Mouse (Mus musculus) kidney, embryonic 16.5 days (tissue): ENCODE data around the gene Myo19. TPM values are rescaled to one million over a fixed set of nuclear protein-coding genes. Genes with fewer than 3 reads are reported as not detected.

Experiments
- ATAC-seq: fragments of 200-750 bp; cut with Nextera tagmentation; 2 replicates; pipeline ENCODE4 v1.8.0; 2017; ENCODE audit warnings: moderate TSS enrichment; ENCODE audit not compliant: low FRiP score, low TSS enrichment
- H3K27ac ChIP-seq: fragments of 300-500 bp; sonication (generic); 2 replicates; pipeline ENCODE4 v1.5.1; 2014; ENCODE audit warnings: low read length
- H3K27me3 ChIP-seq: fragments of 300-500 bp; sonication (generic); 2 replicates; pipeline ENCODE4 v1.6.1; 2014; ENCODE audit warnings: low read length, control low read depth, mixed read lengths; ENCODE audit not compliant: insufficient read depth
- H3K36me3 ChIP-seq: fragments of 300-500 bp; sonication (generic); 2 replicates; pipeline ENCODE4 v1.6.1; 2014; ENCODE audit warnings: low read length, control low read depth, mixed read lengths; ENCODE audit not compliant: insufficient read depth
- H3K4me1 ChIP-seq: fragments of 300-500 bp; sonication (generic); 2 replicates; pipeline ENCODE4 v1.6.1; 2014; ENCODE audit warnings: low read length, control low read depth, mixed read lengths; ENCODE audit not compliant: insufficient read depth
- H3K4me2 ChIP-seq: fragments of 300-500 bp; sonication (generic); replicated peaks from 2 replicates; pipeline ENCODE4 v1.6.1; 2014; ENCODE audit warnings: low read depth, low read length
- H3K4me3 ChIP-seq: fragments of 300-500 bp; sonication (generic); 2 replicates; pipeline ENCODE4 v1.5.1; 2014; ENCODE audit warnings: mild to moderate bottlenecking, low read length
- H3K9ac ChIP-seq: fragments of 300-500 bp; sonication (generic); replicated peaks from 2 replicates; pipeline ENCODE4 v1.6.1; 2014; ENCODE audit warnings: low read length
- H3K9me3 ChIP-seq: fragments of 300-500 bp; sonication (generic); 2 replicates; pipeline ENCODE4 v1.6.1; 2016; ENCODE audit warnings: low read length, control low read depth
- WGBS: fragments of 180-500 bp; shearing (Covaris S2); extraction: QIAGEN DNeasy Blood & Tissue Kit; methylation state at CpG from one replicate; pipeline ENCODE4 v1.1.7; 2014; 5-methylcytosine and 5-hydroxymethylcytosine counted together
- polyA plus RNA-seq: library from polyadenylated mRNA; unstranded; fragments of >200 nt; fragmentation: Nextera tagmentation; extraction: Ambion mirVana; gene quantifications from 2 replicates; pipeline ENCODE4 v1.2.1, GENCODE M21; 2015

Gene Myo19
- 11.8 and 13.9 TPM in 2 replicates for polyA plus RNA-seq

DNA sequence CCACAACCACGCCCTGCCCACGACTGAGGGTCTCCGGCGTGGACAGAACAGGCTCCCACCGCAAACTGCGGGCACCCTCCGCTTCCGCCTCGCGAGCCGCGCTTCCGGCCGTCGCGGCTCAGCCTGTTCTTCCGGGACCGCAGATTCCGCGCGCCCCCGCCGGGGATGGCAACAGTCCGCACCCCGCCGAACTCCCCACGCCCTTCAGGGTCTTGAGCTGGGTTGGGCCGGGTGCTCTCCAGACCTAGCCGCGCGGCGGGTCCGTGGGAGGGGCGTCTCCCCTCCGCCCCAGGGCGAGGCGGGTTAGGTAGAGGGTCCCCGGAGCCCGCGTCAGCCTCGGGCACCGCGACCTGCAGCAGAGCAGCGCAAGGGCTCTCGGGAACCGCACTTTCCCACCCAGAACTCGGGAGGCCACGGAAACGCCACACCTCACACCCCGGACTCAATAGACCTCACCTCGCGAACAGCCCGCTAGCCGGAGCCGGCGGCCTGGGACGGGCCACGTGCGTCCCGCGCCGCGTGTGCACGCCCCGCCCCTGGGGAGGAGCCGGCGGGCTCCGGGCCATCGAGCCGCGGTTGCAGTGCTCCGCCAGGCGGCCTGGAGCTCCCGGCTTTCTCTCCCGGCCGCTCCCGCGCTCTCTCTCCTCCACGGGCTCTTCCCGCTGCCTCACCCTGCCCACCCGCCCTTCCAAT is at the start of gene Myo19, which contains the start of gene Pigw:
Myo19 (plus strand) TSS at position 377 of the 693 bp plus-strand sequence.
Pigw (minus strand) TSS at position 514 of the 693 bp plus-strand sequence.
- peak within 1 kb of the TSS; percentile 90 for H3K4me3 ChIP-seq
- peak within 1 kb of the TSS; percentile 89 for H3K9ac ChIP-seq
- H3K9me3 ChIP-seq: no peaks in the 10 kb centered on the region
- ATAC-seq: peak; percentile 97
- H3K36me3 ChIP-seq: peaks cover 16% of the 10 kb centered on the region
- peaks cover 20% of the 10 kb centered on the region for H3K4me1 ChIP-seq
- no peaks in the 10 kb centered on the region for H3K27me3 ChIP-seq
- H3K4me2 ChIP-seq: peak within 1 kb of the TSS; percentile 67
- WGBS: under 1% methylated on average over 80 of the region's 81 CpGs
- H3K27ac ChIP-seq: peak within 1 kb of the TSS; percentile 98

DNA sequence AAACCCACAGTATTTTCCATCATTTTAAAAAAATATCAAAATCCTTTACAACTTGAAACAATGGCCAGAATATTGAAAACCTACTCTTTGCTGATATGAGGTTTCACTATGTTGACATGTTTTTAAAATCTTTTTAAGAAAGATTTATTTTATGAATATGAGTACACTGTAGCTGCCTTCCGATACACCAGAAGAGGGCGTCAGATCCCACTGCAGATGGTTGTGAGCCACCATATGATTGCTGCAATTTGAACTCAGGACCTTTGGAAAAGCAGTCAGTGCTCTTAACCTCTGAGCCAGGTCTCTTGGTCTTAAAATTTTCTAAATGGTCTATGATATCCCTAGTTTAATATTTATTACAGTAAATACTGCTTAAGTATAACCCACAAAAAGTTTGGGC is 40.6 kb upstream of the Myo19 start:
- 93% methylated on average over 2 of the region's 2 CpGs for WGBS
- no peak overlapping the region for H3K4me3 ChIP-seq
- H3K4me1 ChIP-seq: no peaks in the 10 kb centered on the region
- no peak overlapping the region for H3K27ac ChIP-seq
- H3K36me3 ChIP-seq: peaks cover 40% of the 10 kb centered on the region
- no peak overlapping the region for H3K4me2 ChIP-seq
- H3K9me3 ChIP-seq: no peaks in the 10 kb centered on the region
- no peaks in the 10 kb centered on the region for H3K27me3 ChIP-seq
- H3K9ac ChIP-seq: no peak overlapping the region
- no peak for ATAC-seq

DNA sequence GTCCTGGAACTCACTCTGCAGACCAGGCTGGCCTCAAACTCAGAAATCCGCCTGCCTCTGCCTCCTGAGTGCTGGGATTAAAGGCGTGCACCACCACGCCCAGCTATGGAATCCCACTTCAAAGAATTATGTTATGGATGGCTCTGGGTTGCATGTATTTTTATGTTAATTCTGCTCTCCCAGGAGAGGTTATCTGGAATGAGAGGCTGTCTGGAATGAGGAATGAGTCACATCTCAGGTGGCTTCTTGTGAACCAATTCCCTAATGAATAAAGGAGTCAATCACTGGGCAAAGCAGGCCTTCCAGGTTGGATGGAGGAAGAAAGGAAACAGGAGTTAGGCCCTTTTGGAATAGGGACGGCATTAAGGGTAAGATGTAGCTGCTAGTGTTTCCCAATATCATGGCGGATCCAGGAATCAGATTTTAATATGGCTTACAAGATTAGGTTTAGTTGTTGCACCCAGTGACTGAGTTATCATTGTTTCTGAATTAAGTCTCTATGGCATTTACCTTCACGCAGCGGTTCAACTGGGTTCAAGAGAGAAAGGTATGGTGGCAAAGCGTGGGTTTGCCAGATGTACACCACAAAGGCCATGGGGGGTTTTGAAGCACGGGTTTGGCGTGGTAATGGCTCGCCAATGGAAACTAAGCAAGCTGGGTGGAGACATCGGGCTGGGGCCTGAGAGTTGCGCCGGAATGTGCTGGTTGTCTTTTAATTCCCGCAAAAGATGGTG is 33.0 kb upstream of the Myo19 start:
- Histone ChIP-seq H3K9ac (no peak overlapping the region), H3K27ac (no peak overlapping the region), H3K9me3 (no peaks in the 10 kb centered on the region), H3K27me3 (no peaks in the 10 kb centered on the region), H3K36me3 (peaks cover 52% of the 10 kb centered on the region), H3K4me1 (no peaks in the 10 kb centered on the region), H3K4me3 (no peak overlapping the region), H3K4me2 (no peak overlapping the region)
- ATAC-seq: no peak
- WGBS: 96% methylated on average over 15 of the region's 15 CpGs

DNA sequence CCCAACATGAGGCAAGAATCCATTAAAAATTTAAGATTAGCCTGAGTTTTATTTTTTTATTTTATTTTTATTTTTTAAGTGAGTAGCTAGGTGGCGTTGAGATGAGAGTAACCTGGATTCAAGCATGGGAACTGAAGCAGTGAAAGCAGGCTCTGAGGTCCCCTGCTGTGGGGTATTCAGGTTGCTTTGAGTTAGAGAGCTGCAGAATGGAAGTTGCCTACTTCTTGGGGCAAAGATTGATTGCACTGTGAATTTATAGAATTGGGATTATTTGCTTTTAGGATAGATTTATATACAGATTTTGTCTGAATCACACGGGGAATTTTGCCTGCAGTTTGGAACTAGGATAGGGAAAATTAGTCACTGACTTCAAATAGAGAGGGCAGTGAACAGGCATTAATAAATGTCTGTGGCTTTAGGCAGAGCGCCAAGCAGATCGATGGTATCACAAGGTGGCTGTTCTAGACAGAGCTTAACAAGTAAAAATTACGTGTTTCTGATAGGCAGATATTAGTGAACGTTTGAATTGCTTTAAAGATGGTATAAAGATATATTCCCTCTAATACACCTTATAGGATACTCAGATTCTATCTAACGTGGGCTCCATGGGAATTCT is 32.4 kb upstream of the Myo19 start:
- H3K4me1 ChIP-seq: no peaks in the 10 kb centered on the region
- H3K36me3 ChIP-seq: peaks cover 54% of the 10 kb centered on the region
- H3K9me3 ChIP-seq: no peaks in the 10 kb centered on the region
- no peak overlapping the region for H3K4me3 ChIP-seq
- no peak overlapping the region for H3K27ac ChIP-seq
- H3K27me3 ChIP-seq: no peaks in the 10 kb centered on the region
- 83% methylated on average over 7 of the region's 7 CpGs for WGBS
- no peak for ATAC-seq
- no peak overlapping the region for H3K9ac ChIP-seq
- no peak overlapping the region for H3K4me2 ChIP-seq

DNA sequence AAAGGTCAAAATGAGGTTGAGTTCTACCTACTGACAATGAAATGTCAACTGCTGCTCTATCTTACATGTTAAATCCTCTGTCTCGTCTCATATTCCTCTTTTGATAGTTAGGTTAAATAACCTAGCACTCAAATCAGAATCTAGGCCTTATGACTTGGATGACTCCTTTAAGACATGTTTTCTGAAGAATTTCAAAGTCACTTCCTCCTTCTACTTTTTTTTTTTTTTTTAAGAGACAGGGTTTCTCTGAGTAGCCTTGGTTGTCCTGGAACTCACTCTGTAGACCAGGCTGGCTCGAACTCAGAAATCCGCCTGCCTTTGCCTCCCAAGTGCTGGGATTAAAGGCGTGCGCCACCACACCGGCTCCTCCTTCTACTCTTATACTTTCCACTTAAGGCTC is 24.7 kb upstream of the Myo19 start:
- no peak for ATAC-seq
- no peak overlapping the region for H3K27ac ChIP-seq
- no peak overlapping the region for H3K4me3 ChIP-seq
- peaks cover 39% of the 10 kb centered on the region; the same call in 1 of the 2 replicates for H3K36me3 ChIP-seq
- H3K4me1 ChIP-seq: no peaks in the 10 kb centered on the region
- WGBS: 95% methylated on average over 6 of the region's 6 CpGs
- H3K4me2 ChIP-seq: no peak overlapping the region
- H3K9me3 ChIP-seq: no peaks in the 10 kb centered on the region
- H3K27me3 ChIP-seq: no peaks in the 10 kb centered on the region
- H3K9ac ChIP-seq: no peak overlapping the region

DNA sequence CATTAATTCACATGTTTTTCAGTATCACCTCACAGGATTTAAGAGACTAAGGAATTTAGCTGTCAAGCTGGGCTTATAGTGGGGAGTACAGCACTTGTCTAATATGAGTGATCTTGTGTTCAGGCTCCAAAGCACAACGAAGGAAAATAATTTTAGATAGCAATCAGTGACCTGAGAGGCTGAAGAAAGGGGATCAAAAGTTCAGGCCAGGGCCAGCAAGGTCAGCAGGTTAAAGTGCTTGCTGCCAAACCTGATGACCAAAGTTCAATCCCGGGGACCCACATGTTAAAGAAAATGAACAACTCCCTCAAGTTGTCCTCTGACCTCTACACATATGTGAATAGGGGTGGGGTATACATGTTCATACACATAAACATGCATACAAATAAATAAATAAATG is 14.7 kb upstream of the Myo19 start:
- Histone ChIP-seq H3K4me2 (no peak overlapping the region), H3K4me1 (peaks cover 27% of the 10 kb centered on the region), H3K27me3 (no peaks in the 10 kb centered on the region), H3K9ac (no peak overlapping the region), H3K9me3 (no peaks in the 10 kb centered on the region), H3K4me3 (no peak overlapping the region), H3K27ac (no peak overlapping the region), H3K36me3 (peaks cover 6% of the 10 kb centered on the region; the same call in 1 of the 2 replicates)
- ATAC-seq: no peak
- 51% methylated on average over 2 of the region's 2 CpGs for WGBS

DNA sequence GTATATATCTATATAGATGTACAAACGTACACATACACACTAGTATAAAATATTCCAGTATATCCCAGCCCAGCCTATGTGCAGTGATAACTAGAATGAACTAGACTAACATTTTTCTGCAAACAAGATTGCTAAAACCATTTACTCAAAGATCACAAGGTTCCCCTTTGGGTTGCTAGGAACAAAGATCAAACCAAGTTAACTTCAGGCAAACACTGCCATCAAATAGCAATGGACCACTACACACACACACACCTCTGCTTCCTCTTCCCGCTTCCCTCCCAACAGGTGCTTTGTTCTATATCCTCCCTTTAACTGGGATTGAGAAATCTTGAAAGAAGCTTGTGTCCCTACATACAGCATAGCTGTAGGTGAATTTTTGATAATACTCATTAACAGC is 12.4 kb upstream of the Myo19 start:
- H3K36me3 ChIP-seq: no peaks in the 10 kb centered on the region
- no peak for ATAC-seq
- H3K4me2 ChIP-seq: peak overlapping the region; percentile 27; the same call in 1 of the 2 replicates
- H3K9me3 ChIP-seq: no peaks in the 10 kb centered on the region
- H3K27me3 ChIP-seq: no peaks in the 10 kb centered on the region
- WGBS: 76% methylated on average over 2 of the region's 2 CpGs
- no peak overlapping the region for H3K9ac ChIP-seq
- no peak overlapping the region for H3K4me3 ChIP-seq
- H3K4me1 ChIP-seq: peaks cover 30% of the 10 kb centered on the region
- H3K27ac ChIP-seq: no peak overlapping the region

DNA sequence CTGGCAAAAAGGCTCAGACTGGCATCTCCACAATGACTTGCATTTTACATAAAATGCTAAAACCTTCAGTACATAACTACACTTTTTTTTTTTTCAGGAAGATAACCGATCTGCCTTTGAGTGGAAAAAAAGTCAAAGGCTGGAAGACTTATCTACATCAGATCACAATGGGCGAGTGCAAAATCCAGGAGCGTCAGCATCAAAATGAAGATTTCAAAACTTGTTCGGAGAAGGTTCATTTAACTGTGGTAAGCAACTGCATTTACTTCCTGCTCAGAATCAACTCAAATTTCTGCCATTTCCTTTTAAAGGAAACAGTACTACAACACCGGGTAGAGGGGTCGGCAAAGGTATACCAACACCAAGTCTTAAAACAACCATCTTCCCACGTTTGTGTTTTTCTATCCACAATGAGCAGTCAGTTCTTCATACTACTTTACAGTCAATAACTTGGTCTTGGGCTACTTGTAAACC is 11.1 kb upstream of the Myo19 start:
- Histone ChIP-seq H3K9me3 (no peaks in the 10 kb centered on the region), H3K27ac (peak overlapping the region; percentile 97), H3K4me2 (peak overlapping the region; percentile 83), H3K4me3 (peak overlapping the region; percentile 97), H3K36me3 (no peaks in the 10 kb centered on the region), H3K27me3 (no peaks in the 10 kb centered on the region), H3K4me1 (peaks cover 30% of the 10 kb centered on the region), H3K9ac (peak overlapping the region; percentile 97)
- no peak for ATAC-seq
- WGBS: 8% methylated on average over 7 of the region's 7 CpGs

DNA sequence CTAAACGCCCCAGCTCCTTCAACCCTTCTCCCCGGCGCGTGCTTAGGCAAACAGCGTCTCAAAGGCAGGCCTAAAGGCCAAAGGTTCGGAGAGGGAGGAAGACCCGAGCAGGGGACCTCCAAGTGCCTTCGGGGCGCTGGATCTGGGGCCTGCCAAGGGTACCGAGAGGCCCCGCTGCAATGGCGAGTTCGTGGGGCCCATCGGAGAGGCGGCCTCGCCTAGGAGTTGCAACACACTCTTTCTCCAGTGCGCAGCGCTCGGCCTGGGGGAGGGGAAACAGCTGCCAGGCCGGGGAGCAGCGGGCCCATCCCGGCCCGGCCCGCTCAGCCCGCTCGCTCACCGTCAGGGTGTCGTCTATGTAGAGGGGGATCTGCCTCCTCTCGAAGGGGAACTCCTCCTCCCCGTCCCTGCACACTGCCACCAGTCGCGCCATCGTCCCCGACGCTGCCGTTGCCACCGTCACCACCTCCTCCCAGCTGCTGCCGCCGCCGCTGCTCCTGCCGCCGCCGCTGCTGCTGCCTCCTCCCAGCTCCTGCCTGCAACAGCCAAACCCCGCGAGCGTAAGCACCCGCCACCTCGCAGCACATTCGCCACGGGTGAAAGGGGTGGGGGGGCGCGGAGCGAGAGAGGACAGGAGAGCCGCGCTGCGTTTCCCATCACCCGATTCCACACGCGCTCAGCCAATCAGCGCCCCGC is 10.3 kb upstream of the Myo19 start:
- WGBS: under 1% methylated on average over 58 of the region's 61 CpGs
- Histone ChIP-seq H3K27ac (peak overlapping the region; percentile 97), H3K9ac (peak overlapping the region; percentile 97), H3K9me3 (no peaks in the 10 kb centered on the region), H3K4me1 (peaks cover 30% of the 10 kb centered on the region), H3K27me3 (no peaks in the 10 kb centered on the region), H3K4me3 (peak overlapping the region; percentile 97), H3K4me2 (peak overlapping the region; percentile 83), H3K36me3 (no peaks in the 10 kb centered on the region)
- peak; percentile 77 for ATAC-seq
